Mouse (Mus musculus) brain, embryonic 14.5 days (tissue): ENCODE results near the gene Kdm7a.

Experiments used
- CTCF ChIP-seq: fragments of 200-500 bp; IDR thresholded peaks from 2 replicates; pipeline ENCODE4 v1.5.1; 2012; ENCODE audit warnings: inconsistent platforms, mild to moderate bottlenecking, moderate library complexity, borderline replicate concordance; ENCODE audit not compliant: insufficient read depth, insufficient read length; ENCODE audit errors: extremely low read depth
- POLR2A ChIP-seq: fragments of 200-500 bp; IDR thresholded peaks from 2 replicates; pipeline ENCODE4 v1.6.1; 2012; ENCODE audit warnings: mild to moderate bottlenecking, inconsistent platforms, borderline replicate concordance; ENCODE audit not compliant: poor library complexity, insufficient read depth, insufficient read length, severe bottlenecking; ENCODE audit errors: extremely low read depth

DNA sequence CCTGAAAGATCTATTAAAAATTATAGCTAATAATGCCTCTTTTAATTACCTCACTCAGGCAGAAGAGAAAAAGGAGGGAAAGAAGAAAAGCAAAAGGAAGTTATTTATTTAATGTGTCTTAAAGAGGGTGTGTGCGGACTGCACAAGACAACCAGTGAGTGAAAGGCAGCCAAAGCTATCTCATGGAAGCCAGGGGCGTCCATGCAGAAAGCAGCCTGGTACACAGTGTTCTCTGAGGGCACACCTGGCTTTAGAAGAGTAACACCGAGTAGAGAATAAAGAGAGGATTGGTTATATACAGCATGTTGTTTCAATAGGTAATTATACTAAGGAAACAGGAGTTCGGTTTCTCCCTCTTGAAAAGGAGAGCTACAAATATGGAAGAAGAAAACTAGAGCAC lies 1.6 kb upstream of the Kdm7a start:
- TF ChIP-seq CTCF (no peak), POLR2A (no peak)
